Mouse (Mus musculus) intestine, embryonic 16.5 days (tissue): ENCODE data around the gene Akap13. TPM values are rescaled to one million over a fixed set of nuclear protein-coding genes. Genes with fewer than 3 reads are reported as not detected.
"Not testable (repeated sequence)": the region's sequence is repeated elsewhere in the genome, so short reads cannot be mapped to it uniquely, and the experiment has no call there.

Source experiments
- ATAC-seq: fragments of 200-750 bp; cut with Nextera tagmentation; 2 replicates; pipeline ENCODE4 v1.8.0; 2017; ENCODE audit warnings: moderate TSS enrichment, moderate library complexity
- H3K27ac ChIP-seq: fragments of 300-500 bp; sonication (generic); 2 replicates; pipeline ENCODE4 v1.5.1; 2014; ENCODE audit warnings: mild to moderate bottlenecking, low read length
- H3K27me3 ChIP-seq: fragments of 300-500 bp; sonication (generic); replicated peaks from 2 replicates; pipeline ENCODE4 v1.6.1; 2014; ENCODE audit warnings: low read length, control low read depth, mixed read lengths; ENCODE audit not compliant: control insufficient read depth, insufficient read depth
- H3K36me3 ChIP-seq: fragments of 300-500 bp; sonication (generic); 2 replicates; pipeline ENCODE4 v1.6.1; 2014; ENCODE audit warnings: low read length, control low read depth; ENCODE audit not compliant: control insufficient read depth, insufficient read depth
- H3K4me1 ChIP-seq: fragments of 300-500 bp; sonication (generic); 2 replicates; pipeline ENCODE4 v1.6.1; 2014; ENCODE audit warnings: low read length, control low read depth, mixed read lengths; ENCODE audit not compliant: control insufficient read depth, insufficient read depth
- H3K4me2 ChIP-seq: fragments of 300-500 bp; sonication (generic); 2 replicates; pipeline ENCODE4 v1.6.1; 2014; ENCODE audit warnings: low read depth, low read length, control low read depth
- H3K4me3 ChIP-seq: fragments of 300-500 bp; sonication (generic); 2 replicates; pipeline ENCODE4 v1.5.1; 2014; ENCODE audit warnings: mild to moderate bottlenecking, low read length
- H3K9ac ChIP-seq: fragments of 300-500 bp; sonication (generic); 2 replicates; pipeline ENCODE4 v1.6.1; 2014; ENCODE audit warnings: low read depth, low read length
- H3K9me3 ChIP-seq: fragments of 300-500 bp; sonication (generic); 2 replicates; pipeline ENCODE4 v1.6.1; 2016; ENCODE audit warnings: low read length, control low read depth; ENCODE audit not compliant: control insufficient read depth
- WGBS: fragments of 180-500 bp; shearing (Covaris S2); extraction: QIAGEN DNeasy Blood & Tissue Kit; methylation state at CpG from one replicate; pipeline ENCODE4 v1.1.7; 2014; 5-methylcytosine and 5-hydroxymethylcytosine counted together
- polyA plus RNA-seq: library from polyadenylated mRNA; unstranded; fragments of >200 nt; fragmentation: Nextera tagmentation; extraction: Ambion mirVana; gene quantifications from 2 replicates; pipeline ENCODE4 v1.2.1, GENCODE M21; 2015

Akap13 gene
- polyA plus RNA-seq, 1 experiment from 2014 or later = 24.9 TPM

DNA sequence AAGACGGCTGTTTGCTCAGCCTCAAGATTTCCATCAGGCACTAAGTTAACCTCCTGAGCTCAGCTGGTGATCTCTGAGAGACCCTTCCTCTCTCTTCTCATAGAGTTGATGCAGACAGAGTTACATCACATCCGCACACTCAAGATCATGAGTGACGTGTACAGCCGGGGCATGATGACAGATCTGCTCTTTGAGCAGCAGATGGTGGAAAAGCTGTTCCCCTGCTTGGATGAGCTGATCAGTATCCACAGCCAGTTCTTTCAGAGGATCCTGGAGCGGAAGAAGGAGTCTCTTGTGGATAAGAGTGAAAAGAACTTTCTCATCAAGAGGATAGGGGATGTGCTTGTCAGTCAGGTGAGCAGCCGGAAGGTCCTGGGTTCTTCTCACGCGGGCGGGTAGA, 271.5 kb downstream of the Akap13 start:
- ATAC-seq = no peak
- WGBS = 94% methylated on average over 9 of the region's 9 CpGs
- no peaks in the 10 kb centered on the region for H3K9me3 ChIP-seq
- no peak overlapping the region for H3K4me3 ChIP-seq
- no peak overlapping the region for H3K27ac ChIP-seq
- no peak overlapping the region for H3K9ac ChIP-seq
- no peaks in the 10 kb centered on the region for H3K4me1 ChIP-seq
- no peaks in the 10 kb centered on the region for H3K27me3 ChIP-seq
- H3K4me2 ChIP-seq = no peak overlapping the region
- H3K36me3 ChIP-seq = peaks cover 28% of the 10 kb centered on the region

DNA sequence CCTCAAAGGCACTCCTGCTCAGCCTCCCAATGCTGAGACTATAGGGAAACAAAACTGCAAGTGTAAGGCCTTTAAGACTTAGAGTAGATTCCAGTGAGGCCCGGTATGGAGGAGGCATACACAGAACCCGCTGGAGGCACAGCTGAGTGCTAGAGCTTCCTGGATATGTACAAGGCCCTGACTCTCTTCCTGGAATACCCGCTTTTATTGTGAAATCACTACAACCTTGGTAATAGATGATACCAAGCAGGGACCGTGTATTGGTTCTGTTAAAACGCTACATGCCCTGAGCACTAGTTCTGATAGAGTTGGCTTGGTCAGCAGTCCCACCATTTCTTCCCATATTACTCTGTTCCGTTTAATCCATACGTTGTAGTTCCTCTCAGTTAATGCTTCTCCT, 274.3 kb downstream of the Akap13 start:
- WGBS = 94% methylated on average over 7 of the region's 7 CpGs
- Histone ChIP-seq H3K4me2 (no peak overlapping the region), H3K4me1 (no peaks in the 10 kb centered on the region), H3K27me3 (no peaks in the 10 kb centered on the region), H3K27ac (no peak overlapping the region), H3K4me3 (no peak overlapping the region), H3K36me3 (peaks cover 21% of the 10 kb centered on the region), H3K9me3 (no peaks in the 10 kb centered on the region), H3K9ac (no peak overlapping the region)
- no peak for ATAC-seq

DNA sequence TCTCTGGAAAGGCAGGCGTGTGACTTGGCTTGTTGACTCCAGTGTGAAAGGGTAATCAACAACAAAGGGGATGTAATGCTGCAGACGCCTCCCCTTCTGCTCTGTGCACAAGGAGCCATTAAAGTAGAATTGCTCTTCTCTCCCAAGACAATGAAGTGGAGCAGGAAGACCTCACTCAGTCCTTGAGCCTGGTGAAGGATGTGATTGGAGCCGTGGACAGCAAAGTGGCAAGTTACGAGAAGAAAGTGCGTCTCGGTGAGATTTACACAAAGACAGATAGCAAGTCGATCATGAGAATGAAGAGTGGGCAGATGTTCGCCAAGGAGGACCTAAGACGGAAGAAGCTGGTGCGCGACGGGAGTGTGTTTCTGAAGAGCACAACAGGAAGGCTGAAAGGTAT, 274.9 kb downstream of the Akap13 start:
- no peak for ATAC-seq
- Histone ChIP-seq H3K4me1 (no peaks in the 10 kb centered on the region), H3K4me2 (no peak overlapping the region), H3K9me3 (no peaks in the 10 kb centered on the region), H3K36me3 (peaks cover 21% of the 10 kb centered on the region), H3K27me3 (no peaks in the 10 kb centered on the region), H3K4me3 (no peak overlapping the region), H3K27ac (no peak overlapping the region), H3K9ac (no peak overlapping the region)
- WGBS = 88% methylated on average over 12 of the region's 12 CpGs

DNA sequence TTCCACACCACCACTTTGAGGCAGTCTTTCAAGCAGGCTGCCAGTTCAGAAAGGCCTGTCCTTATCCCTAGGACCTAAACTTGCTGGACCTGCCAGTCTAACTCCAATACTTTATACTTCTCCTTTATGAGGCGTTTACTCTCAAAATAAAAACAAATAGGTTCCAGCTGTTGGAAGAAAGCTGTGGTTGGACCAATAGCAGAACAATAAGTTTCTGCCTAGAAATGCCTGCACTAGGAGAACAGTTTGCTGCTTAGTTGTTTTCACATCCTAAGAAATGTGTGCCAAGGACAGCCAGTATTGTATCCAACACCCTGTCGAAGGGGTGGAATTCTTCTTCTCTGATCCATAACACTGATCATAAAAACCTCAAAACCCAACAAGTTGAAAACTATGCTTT, 276.6 kb downstream of the Akap13 start:
- Histone ChIP-seq H3K4me2 (no peak overlapping the region), H3K4me1 (no peaks in the 10 kb centered on the region), H3K9ac (no peak overlapping the region), H3K36me3 (peaks cover 21% of the 10 kb centered on the region), H3K27me3 (no peaks in the 10 kb centered on the region), H3K9me3 (no peaks in the 10 kb centered on the region), H3K27ac (no peak overlapping the region), H3K4me3 (no peak overlapping the region)
- WGBS = 90% methylated on average over 2 of the region's 2 CpGs
- no peak for ATAC-seq

DNA sequence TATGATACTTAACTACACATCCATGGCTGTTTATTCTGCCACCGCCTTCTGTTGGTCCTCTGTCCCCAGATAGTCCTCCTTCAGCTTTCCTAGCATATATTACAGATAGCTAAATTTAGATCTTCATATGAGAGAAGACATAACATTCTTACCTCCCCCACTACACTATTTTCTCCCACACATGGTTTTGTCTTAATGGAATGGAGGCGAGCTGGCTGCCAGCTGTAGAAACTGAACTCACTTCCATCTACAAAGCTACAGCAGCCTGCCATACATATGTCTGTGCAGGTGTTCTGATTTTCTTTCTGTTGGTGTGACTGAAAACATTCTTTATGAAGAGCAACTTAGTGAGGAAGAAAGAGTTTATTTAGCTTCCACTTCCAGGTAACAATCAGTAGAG, 277.8 kb downstream of the Akap13 start:
- Histone ChIP-seq H3K9ac (no peak overlapping the region), H3K9me3 (no peaks in the 10 kb centered on the region), H3K4me1 (no peaks in the 10 kb centered on the region), H3K4me3 (no peak overlapping the region), H3K27me3 (no peaks in the 10 kb centered on the region), H3K4me2 (no peak overlapping the region), H3K27ac (no peak overlapping the region), H3K36me3 (peaks cover 21% of the 10 kb centered on the region)
- no peak for ATAC-seq
- WGBS = 91% methylated on average over 2 of the region's 2 CpGs

DNA sequence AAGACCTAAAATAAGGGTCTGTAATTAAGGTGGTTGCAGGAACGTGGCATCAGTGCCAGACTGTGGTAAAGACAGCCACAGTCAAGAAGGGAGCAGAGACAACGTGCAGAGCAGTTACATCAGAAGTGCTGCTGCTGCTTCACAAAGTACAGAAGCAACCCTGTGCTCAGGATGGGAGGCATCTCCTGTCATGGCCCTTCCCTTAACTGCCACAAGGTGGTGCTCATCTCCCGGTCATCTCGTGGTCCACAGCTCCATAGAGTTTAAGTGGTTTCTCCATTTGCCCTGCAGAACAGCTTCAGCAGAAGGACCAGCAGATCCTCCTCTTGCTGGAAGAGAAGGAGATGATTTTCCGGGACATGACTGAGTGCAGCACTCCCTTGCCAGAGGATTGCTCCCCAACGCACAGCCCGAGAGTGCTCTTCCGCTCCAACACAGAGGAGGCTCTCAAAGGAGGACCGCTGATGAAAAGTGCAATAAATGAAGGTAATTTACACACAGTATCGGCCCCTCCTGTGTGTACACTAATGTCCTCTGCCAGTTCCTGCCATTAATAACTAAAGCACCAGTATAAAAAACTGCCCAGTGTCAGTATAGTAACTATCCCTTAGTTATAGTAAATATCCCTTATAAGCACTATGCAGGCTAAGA, 283.9 kb downstream of the Akap13 start:
- no peaks in the 10 kb centered on the region for H3K27me3 ChIP-seq
- no peak overlapping the region for H3K4me3 ChIP-seq
- H3K36me3 ChIP-seq = peaks cover 8% of the 10 kb centered on the region
- peak; percentile 87 for ATAC-seq
- H3K4me2 ChIP-seq = no peak overlapping the region
- H3K9ac ChIP-seq = no peak overlapping the region
- H3K27ac ChIP-seq = no peak overlapping the region
- H3K4me1 ChIP-seq = no peaks in the 10 kb centered on the region
- WGBS = 44% methylated on average over 10 of the region's 10 CpGs
- no peaks in the 10 kb centered on the region for H3K9me3 ChIP-seq

DNA sequence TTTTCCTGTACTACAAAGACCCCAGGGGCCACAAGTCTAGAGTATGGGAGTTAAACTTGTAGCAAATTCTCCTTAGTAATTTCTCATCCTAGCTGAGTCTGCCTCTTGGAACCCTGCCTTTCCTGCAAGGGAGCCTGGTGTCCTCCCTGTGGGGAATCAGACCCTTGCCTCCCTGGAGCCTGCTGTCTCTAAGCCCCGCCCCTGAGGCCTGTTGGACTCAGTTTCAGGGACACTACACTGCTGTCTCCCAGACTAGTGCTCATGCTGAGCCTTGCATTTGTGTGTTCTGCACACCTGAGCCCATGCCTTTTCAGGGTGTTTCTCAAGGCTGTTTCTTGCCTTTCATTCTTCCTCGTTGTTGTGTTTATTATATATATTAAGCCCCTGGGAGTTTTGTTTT, 289.2 kb downstream of the Akap13 start:
- peaks cover 31% of the 10 kb centered on the region for H3K36me3 ChIP-seq
- ATAC-seq = no peak
- WGBS = 55% methylated on average over 2 of the region's 2 CpGs
- H3K9ac ChIP-seq = no peak overlapping the region
- no peak overlapping the region for H3K27ac ChIP-seq
- H3K4me2 ChIP-seq = no peak overlapping the region
- no peaks in the 10 kb centered on the region for H3K4me1 ChIP-seq
- no peaks in the 10 kb centered on the region for H3K9me3 ChIP-seq
- no peak overlapping the region for H3K4me3 ChIP-seq
- no peaks in the 10 kb centered on the region for H3K27me3 ChIP-seq

DNA sequence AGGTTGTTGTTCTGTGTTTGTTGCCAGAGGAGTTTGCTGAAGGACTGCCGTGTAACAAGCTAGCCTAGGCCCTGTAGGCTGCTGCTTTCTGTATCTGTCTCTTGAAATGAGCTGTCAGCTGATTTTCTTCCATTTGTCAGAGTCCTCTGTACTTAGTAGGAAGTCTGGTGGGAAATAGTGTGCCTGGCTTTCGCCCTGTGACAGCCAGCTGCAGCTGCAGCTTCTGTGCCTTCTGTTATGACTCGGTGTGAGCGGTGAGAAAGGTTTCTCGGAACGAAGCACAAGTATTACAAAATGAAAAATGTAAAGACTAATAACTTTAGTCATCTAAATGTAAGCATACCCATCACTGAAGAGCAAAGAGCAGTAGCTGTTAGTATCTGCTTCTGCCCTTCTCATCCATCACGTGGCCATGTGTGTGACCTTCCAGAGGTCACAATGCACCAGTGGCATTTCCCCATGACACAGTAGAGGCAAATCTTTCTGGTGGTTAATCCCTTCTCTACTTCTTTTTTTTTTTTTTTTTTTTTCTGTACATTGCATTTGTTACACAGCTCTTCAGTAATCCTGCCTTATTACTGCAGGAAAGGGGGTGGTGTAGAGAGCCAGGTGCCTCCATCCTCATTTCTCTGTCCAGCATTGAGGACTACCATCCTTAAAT, 289.8 kb downstream of the Akap13 start:
- Histone ChIP-seq H3K9ac (no peak overlapping the region), H3K4me1 (no peaks in the 10 kb centered on the region), H3K27ac (no peak overlapping the region), H3K27me3 (no peaks in the 10 kb centered on the region), H3K4me2 (no peak overlapping the region), H3K9me3 (no peaks in the 10 kb centered on the region), H3K4me3 (no peak overlapping the region), H3K36me3 (peaks cover 34% of the 10 kb centered on the region)
- WGBS = 49% methylated on average over 7 of the region's 7 CpGs
- ATAC-seq = no peak

DNA sequence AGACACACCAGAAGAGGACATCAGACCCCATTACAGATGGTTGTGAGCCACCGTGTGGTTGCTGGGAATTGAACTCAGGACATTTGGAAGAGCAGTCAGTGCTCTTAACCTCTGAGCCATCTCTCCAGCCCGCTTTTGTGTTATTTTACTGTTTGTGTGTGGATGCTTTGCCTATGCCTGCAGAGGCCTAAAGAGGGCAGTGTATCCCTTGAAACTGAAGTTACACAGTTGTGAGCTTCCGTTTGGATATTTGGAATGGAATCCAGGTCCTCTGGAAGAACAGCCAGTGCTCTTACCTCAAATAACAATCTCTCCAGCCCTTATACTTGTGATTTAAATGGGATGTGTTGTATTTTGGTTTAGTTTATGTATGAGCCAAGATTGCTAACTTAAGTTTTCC, 290.6 kb downstream of the Akap13 start:
- H3K4me3 ChIP-seq, H3K27me3 ChIP-seq, H3K4me1 ChIP-seq, H3K9ac ChIP-seq, H3K27ac ChIP-seq, H3K4me2 ChIP-seq, H3K9me3 ChIP-seq, ATAC-seq: not testable (repeated sequence)
- 63% methylated on average over 3 of the region's 3 CpGs for WGBS
- H3K36me3 ChIP-seq = peaks cover 37% of the 10 kb centered on the region

DNA sequence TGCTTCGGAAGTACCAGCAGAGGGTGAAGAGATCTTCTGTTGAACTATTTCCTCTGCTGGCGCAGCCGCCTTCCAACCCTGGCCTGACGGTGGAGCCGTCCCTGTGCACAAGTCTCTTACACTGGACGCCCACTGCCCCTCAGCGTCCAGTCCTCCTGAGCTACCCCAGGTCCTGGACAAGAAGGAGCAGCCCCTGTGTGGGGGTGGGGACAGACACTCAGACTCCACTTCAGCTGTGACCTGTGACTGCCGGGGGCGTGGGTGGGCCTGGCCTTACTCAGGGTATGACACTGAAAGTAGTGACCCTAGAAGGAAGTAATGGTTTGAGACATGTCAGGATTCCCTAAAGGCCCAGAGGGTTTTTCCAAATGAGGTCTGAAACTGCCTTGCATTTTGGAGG, 295.2 kb downstream of the Akap13 start:
- 82% methylated on average over 9 of the region's 9 CpGs for WGBS
- Histone ChIP-seq H3K9ac (no peak overlapping the region), H3K27ac (no peak overlapping the region), H3K4me3 (no peak overlapping the region), H3K4me1 (peaks cover 2% of the 10 kb centered on the region; the same call in 1 of the 2 replicates), H3K27me3 (no peaks in the 10 kb centered on the region), H3K4me2 (no peak overlapping the region), H3K9me3 (no peaks in the 10 kb centered on the region), H3K36me3 (peaks cover 27% of the 10 kb centered on the region)
- no peak for ATAC-seq
